Mouse (Mus musculus) lung, postnatal 4 days (tissue): ENCODE data around the gene Adcy1.
A peak's percentile ranks its signal among the peaks of the same experiment; 100 is the strongest.
"Not testable (repeated sequence)": the region's sequence is repeated elsewhere in the genome, so short reads cannot be mapped to it uniquely, and the experiment has no call there.

ENCODE experiments used
- DNase-seq, 2 experiments: peaks; one replicate each; pipeline ENCODE4 v3.0.0; 2021

The Adcy1 gene

GRCm38 (mm10) chr11:7192710-7193109 is 129.4 kb downstream of the Adcy1 start:
- DNase-seq, result no peak

DNA sequence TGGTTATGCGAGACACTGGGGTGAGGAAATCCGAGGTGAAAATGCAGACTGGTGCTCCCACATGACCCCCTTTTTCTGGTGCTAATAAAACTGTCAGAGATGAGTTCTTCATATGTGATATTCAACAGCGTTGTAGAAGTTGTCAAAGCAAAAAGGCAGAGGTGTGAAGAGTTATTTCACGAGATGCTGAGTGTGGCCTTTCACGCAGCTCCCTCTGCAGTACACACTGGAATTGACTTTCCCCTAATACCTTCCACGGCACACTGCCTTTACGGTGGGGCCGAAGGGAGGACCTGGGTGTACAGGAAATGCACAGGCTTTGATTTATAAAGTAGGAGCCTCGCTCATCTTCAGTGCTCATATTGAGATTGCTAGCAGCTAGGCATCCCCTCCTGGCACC is 129.8 kb downstream of the Adcy1 start:
- DNase-seq, result peak in 1 of 2 experiments; percentile 10

GRCm38 (mm10) chr11:7194432-7195311 is 131.4 kb downstream of the Adcy1 start:
- DNase-seq, result peak in 1 of 2 experiments; percentile 14

- DNase-seq, result no peak
These were observed 132.0 kb downstream of the Adcy1 start for GRCm38 (mm10) chr11:7195312-7195685.

DNA sequence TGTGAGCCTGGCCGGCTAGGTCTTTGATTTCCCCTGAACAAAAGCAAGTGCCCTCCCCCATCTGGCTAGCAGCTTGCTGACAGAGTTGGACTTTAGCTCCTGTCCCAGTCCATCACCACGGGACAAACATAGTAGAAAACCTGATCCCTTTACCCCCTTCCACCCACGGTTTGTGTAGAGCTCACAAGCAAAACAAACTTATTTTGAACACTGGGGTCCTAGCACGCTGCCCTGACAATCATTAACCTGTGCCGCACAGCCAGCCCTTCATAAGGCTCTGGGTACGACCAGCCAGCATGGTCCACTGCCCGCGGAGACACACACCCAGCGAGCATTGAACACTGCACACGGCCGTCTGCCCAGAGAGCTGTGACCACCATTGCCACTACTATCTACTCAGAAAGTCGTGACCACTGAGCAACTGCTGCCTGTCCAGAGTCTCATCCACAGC is 134.2 kb downstream of the Adcy1 start, which contains the start of gene Igfbp1:
Gene Igfbp1, plus strand, starts transcription at position 292 of the 451 bp plus-strand sequence.
- no peak for DNase-seq

GRCm38 (mm10) chr11:7198006-7198405 is 134.7 kb downstream of the Adcy1 start:
- DNase-seq, result peak in 1 of 2 experiments; percentile 18

DNA sequence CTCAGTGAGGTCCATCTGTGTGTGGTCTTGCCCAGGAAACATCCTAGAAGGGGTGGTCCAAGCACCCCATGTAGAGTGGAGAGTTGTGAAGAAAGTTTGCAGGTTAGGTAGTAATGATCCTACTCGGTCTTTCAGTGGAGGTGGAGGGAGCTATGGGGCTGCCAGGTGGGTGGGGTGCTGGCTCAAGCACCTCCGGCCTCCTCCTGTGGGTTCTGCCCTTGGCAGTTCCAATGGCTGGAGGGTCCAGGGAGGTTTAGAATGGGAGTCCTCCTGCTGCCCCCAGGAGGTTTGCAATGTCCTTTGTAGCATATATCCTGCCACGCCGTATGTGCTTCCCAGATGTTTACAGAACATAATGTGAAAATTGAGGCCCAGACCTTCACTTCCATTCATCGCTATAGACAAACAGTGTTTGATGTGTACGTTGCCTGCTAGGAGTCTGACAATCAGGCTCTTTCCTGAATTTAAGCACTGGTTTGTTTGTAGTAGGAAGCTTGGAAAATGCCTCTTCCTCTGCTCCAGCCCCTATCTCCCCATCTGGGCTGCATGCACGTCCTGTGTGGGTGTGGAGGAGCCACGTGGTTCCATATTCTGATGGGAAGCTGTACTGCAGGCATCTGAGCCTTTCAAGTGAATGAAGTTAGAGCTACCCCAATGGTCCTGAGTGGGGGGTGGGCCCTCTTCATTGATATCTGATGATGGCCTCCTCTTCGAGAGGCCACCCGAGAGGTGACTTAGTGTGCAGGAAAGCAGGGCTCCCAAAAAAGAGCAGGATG is 135.4 kb downstream of the Adcy1 start:
- peak in 1 of 2 experiments; percentile 26 for DNase-seq

- peak in 1 of 2 experiments; percentile 69 for DNase-seq
These were observed 136.6 kb downstream of the Adcy1 start for GRCm38 (mm10) chr11:7199736-7200392.

DNA sequence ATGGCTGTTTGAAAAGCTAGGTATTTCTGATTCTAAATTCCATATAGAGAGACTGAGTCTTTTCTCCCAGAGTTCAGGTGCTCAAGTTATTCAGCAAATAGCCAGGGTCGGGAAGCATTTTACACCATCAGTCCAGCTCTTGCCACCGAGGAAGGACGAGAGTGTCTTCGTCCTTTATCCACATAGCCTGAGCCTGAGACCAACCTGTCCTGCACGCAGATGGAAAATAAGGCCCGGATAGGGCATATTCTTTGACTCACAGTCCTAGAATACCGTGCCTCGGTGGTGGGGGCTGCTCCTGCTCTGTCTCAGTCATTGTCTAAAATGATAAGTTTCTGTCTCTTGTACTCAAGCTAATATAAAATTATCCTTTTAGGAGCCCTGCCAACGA is 137.1 kb downstream of the Adcy1 start:
- DNase-seq, result no peak

DNA sequence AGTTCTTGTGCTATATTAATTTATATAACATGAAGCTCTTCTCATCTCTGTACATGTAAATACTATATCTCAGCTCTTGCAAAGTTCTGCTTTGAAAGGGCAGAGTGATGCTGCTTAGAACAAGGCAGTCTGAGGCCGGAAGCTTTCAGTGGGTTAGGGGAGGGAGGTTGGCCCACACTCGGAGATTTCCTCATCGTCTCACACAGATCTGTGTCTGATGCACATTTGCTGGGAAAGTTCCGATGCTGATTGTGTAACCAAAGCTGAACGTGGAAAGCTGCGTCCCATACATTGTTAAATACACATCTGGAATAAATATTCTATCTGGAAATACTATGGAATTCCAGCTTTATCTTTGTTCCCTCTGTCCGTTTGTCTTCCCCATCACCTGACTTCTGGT is 138.9 kb downstream of the Adcy1 start:
- DNase-seq, result no peak

GRCm38 (mm10) chr11:7203846-7204245 is 140.6 kb downstream of the Adcy1 start:
- DNase-seq, result no peak

GRCm38 (mm10) chr11:7210343-7210742 is 147.1 kb downstream of the Adcy1 start:
- DNase-seq, result peak; percentile 80 to 82

- DNase-seq, result peak; percentile 15 to 41
These were observed 147.9 kb downstream of the Adcy1 start for GRCm38 (mm10) chr11:7211211-7211610.

- DNase-seq, result no peak
These were observed 149.0 kb downstream of the Adcy1 start for GRCm38 (mm10) chr11:7212126-7212798.

- DNase-seq, result no peak
These were observed 149.8 kb downstream of the Adcy1 start for GRCm38 (mm10) chr11:7213161-7213500.

- peak; percentile 43 to 74 for DNase-seq
These were observed 150.4 kb downstream of the Adcy1 start, which contains the start of gene Igfbp3 for GRCm38 (mm10) chr11:7213501-7214341. Gene Igfbp3, minus strand, starts transcription at chr11:7213923.

DNA sequence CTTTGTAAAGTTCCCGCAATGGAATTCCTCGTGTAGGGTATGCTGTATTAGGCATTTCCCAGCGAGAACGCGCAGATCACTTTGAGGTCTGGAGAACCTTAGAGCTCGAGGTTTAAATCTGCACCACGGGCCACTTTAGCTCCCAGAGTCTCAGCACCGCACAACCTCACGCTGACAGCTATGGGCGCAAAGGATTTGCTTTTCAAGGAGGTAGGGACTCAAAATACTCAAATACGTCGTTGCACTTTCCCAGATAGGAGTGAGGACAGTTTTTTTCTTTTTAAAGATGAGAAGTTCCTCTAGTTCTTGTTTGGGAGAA is 151.0 kb downstream of the Adcy1 start:
- DNase-seq, result no peak

DNA sequence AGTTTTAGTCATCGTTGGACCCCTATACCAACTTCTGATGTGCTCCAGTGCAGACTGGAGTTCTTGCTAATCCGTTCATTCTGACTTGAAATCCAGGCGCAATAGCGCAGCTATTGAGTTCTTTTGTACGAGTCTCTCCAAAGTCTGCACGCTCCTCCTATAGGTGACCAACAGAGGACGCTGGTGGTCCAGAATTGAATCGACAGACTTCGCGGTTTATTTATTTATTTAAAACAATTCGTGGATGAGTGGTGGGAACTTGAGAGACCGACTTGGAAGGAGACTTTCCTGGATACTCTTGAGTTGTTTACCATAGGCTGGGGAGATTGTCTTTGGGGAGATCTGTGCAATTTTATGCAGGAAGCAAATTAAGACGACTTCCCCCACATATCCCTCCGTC is 151.5 kb downstream of the Adcy1 start:
- peak; percentile 33 to 62 for DNase-seq

- DNase-seq, result peak; percentile 65 to 66
These were observed 152.4 kb downstream of the Adcy1 start for GRCm38 (mm10) chr11:7215703-7216102.

DNA sequence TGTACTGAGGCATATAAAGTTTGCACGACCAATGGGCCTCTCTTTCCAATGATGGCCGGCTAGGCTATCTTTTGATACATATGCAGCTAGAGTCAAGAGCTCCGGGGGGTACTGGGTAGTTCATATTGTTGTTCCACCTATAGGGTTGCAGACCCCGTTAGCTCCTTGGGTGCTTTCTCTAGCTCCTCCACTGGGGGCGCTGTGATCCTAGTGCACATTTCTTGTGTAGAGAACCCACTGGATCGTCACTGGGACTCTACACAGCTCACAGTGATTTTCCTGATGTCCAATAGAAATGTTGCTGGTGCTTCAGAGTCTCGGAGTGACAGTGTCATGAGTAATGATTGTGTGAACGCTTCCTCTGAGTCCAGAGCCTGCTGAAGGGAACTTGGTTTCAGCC is 158.5 kb downstream of the Adcy1 start:
- DNase-seq, result not testable (repeated sequence)

DNA sequence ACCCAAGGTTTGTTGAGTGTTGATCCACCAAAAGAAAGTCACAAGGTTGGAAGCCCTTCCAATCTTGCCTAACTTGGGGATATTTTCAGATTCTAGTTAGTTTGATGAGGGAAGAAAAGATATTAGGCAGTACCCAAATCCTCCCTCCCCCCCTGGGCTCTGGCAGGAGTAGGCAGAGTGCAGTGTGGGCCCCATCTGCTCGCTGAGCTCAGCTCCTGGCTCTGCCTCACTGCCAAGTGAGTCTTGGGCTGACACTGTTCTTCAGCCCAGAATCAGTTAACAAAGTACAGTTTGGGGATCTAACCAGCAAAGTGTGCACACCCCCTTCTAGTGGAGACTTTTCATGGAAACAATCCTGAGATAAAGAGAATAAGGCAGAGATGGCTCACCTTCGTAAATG is 162.9 kb downstream of the Adcy1 start:
- DNase-seq, result no peak
